Mouse (Mus musculus) MEL (cell line): ENCODE results near the gene Adh4. TPM values are rescaled to one million over a fixed set of nuclear protein-coding genes. Genes with fewer than 3 reads are reported as not detected.

ENCODE experiments used
- DNase-seq: peaks from one replicate; pipeline ENCODE4 v3.0.0; 2011; ENCODE audit warnings: low read depth, low spot score
- H3K27ac ChIP-seq: 2 replicates; pipeline ENCODE4 v1.5.1; 2012; ENCODE audit warnings: low read depth, mild to moderate bottlenecking, control low read depth, low read length, moderate library complexity; ENCODE audit not compliant: control insufficient read depth
- H3K27me3 ChIP-seq, 2 experiments: fragments of 150-350 bp in 1 of 2; sonication (generic) in 1 of 2; 2 replicates each; pipeline ENCODE4 v1.6.1; 2012; ENCODE audit warnings: low read length in 2 of 2, mild to moderate bottlenecking in 2 of 2, improper control_type of control experiment in 1 of 2, moderate library complexity in 1 of 2; ENCODE audit not compliant: insufficient read depth in 2 of 2, control insufficient read depth in 1 of 2
- H3K36me3 ChIP-seq, 2 experiments: 2 replicates each; pipeline ENCODE4 v1.6.1; 2012 to 2014; ENCODE audit warnings: low read length in 2 of 2, improper control_type of control experiment in 1 of 2, inconsistent platforms in 1 of 2, mild to moderate bottlenecking in 1 of 2; ENCODE audit not compliant: insufficient read depth in 2 of 2, control insufficient read depth in 1 of 2
- H3K4me1 ChIP-seq, 2 experiments: fragments of 150-350 bp in 1 of 2; sonication (generic) in 1 of 2; 2 replicates each; pipeline ENCODE4 v1.6.1; 2012; ENCODE audit warnings: low read length in 2 of 2, improper control_type of control experiment in 1 of 2, mild to moderate bottlenecking in 1 of 2; ENCODE audit not compliant: insufficient read depth in 2 of 2, control insufficient read depth in 1 of 2
- H3K4me3 ChIP-seq, 2 experiments: fragments of 150-350 bp in 1 of 2; sonication (generic) in 1 of 2; 2 replicates each; pipeline ENCODE4 v1.5.1; 2012; ENCODE audit warnings: low read depth in 2 of 2, low read length in 2 of 2, mild to moderate bottlenecking in 2 of 2, moderate library complexity in 2 of 2, control low read depth in 1 of 2, improper control_type of control experiment in 1 of 2; ENCODE audit not compliant: control insufficient read depth in 1 of 2, insufficient read depth in 1 of 2
- H3K79me2 ChIP-seq: 2 replicates; pipeline ENCODE4 v1.6.1; 2012; ENCODE audit warnings: mild to moderate bottlenecking, low read length, moderate library complexity; ENCODE audit not compliant: control insufficient read depth, poor library complexity, insufficient read depth
- H3K9ac ChIP-seq: 2 replicates; pipeline ENCODE4 v1.6.1; 2012; ENCODE audit warnings: low read depth, mild to moderate bottlenecking, control low read depth, low read length, moderate library complexity; ENCODE audit not compliant: control insufficient read depth, poor library complexity, severe bottlenecking
- H3K9me3 ChIP-seq: fragments of 150-350 bp; sonication (generic); replicated peaks from 2 replicates; pipeline ENCODE4 v1.6.1; 2012; ENCODE audit warnings: mild to moderate bottlenecking, low read length, improper control_type of control experiment, moderate library complexity; ENCODE audit not compliant: insufficient read depth
- BHLHE40 ChIP-seq: IDR thresholded peaks from 2 replicates; pipeline ENCODE4 v1.6.1; 2012; ENCODE audit warnings: low read depth, mild to moderate bottlenecking, inconsistent platforms, low read length, improper control_type of control experiment, borderline replicate concordance
- CHD1 ChIP-seq: IDR thresholded peaks from 2 replicates; pipeline ENCODE4 v1.6.1; 2012; ENCODE audit warnings: low read depth, mild to moderate bottlenecking, inconsistent platforms, low read length, improper control_type of control experiment
- CHD2 ChIP-seq: IDR thresholded peaks from 2 replicates; pipeline ENCODE4 v1.6.1; 2011; ENCODE audit warnings: low read length, improper control_type of control experiment
- E2F4 ChIP-seq: IDR thresholded peaks from 2 replicates; pipeline ENCODE4 v1.6.1; 2011; ENCODE audit warnings: low read depth, low read length, improper control_type of control experiment, borderline replicate concordance
- ELF1 ChIP-seq: IDR thresholded peaks from 2 replicates; pipeline ENCODE4 v1.6.1; 2014; ENCODE audit warnings: low read depth, mild to moderate bottlenecking, inconsistent platforms, low read length, improper control_type of control experiment, moderate library complexity
- EP300 ChIP-seq, 2 experiments: IDR thresholded peaks; 2 replicates each; pipeline ENCODE4 v1.6.1; 2011; ENCODE audit warnings: improper control_type of control experiment in 2 of 2, low read length in 2 of 2, low read depth in 1 of 2, mild to moderate bottlenecking in 1 of 2
- GABPA ChIP-seq: IDR thresholded peaks from 2 replicates; pipeline ENCODE4 v1.6.1; 2012; ENCODE audit warnings: low read depth, mild to moderate bottlenecking, inconsistent platforms, low read length, improper control_type of control experiment, moderate library complexity
- GATA1 ChIP-seq: IDR thresholded peaks from 2 replicates; pipeline ENCODE4 v1.6.1; 2011; ENCODE audit warnings: low read depth, low read length, improper control_type of control experiment
- MYB ChIP-seq: IDR thresholded peaks from 2 replicates; pipeline ENCODE4 v1.6.1; 2011; ENCODE audit warnings: mild to moderate bottlenecking, low read depth, low read length, improper control_type of control experiment
- MYC ChIP-seq: IDR thresholded peaks from 2 replicates; pipeline ENCODE4 v1.6.1; 2011; ENCODE audit warnings: low read depth, mild to moderate bottlenecking, low read length, improper control_type of control experiment, moderate library complexity
- POLR2A ChIP-seq, 2 experiments: IDR thresholded peaks; 2 replicates each; pipeline ENCODE4 v1.6.1; 2011 to 2012; ENCODE audit warnings: low read length in 2 of 2, mild to moderate bottlenecking in 2 of 2, control low read depth in 1 of 2, improper control_type of control experiment in 1 of 2, low read depth in 1 of 2, moderate library complexity in 1 of 2; ENCODE audit not compliant: control insufficient read depth in 1 of 2, insufficient read depth in 1 of 2, poor library complexity in 1 of 2
- RCOR1 ChIP-seq: IDR thresholded peaks from 2 replicates; pipeline ENCODE4 v1.6.1; 2012; ENCODE audit warnings: low read depth, mild to moderate bottlenecking, inconsistent platforms, low read length, improper control_type of control experiment
- SIN3A ChIP-seq: IDR thresholded peaks from 2 replicates; pipeline ENCODE4 v1.6.1; 2012; ENCODE audit warnings: low read length, improper control_type of control experiment, inconsistent platforms
- SMC3 ChIP-seq: IDR thresholded peaks from 2 replicates; pipeline ENCODE4 v1.6.1; 2011; ENCODE audit warnings: low read depth, low read length, improper control_type of control experiment
- TCF12 ChIP-seq: IDR thresholded peaks from 2 replicates; pipeline ENCODE4 v1.6.1; 2014; ENCODE audit warnings: low read depth, mild to moderate bottlenecking, inconsistent platforms, low read length, improper control_type of control experiment, moderate library complexity
- UBTF ChIP-seq: IDR thresholded peaks from 2 replicates; pipeline ENCODE4 v1.6.1; 2012; ENCODE audit warnings: low read depth, mild to moderate bottlenecking, inconsistent platforms, low read length, improper control_type of control experiment, moderate library complexity, borderline replicate concordance; ENCODE audit not compliant: insufficient read depth
- polyA plus RNA-seq, 2 experiments: library from polyadenylated mRNA; stranded (reverse) in 1 of 2; unstranded in 1 of 2; fragments of >175 nt in 1 of 2; fragments of >200 nt in 1 of 2; gene quantifications; 2 replicates each; pipeline versions ENCODE4 v1.2.1 to v1.2.4; 2012; ENCODE audit warnings: low replicate concordance in 2 of 2, low read depth in 1 of 2; ENCODE audit not compliant: insufficient read length in 2 of 2, insufficient read depth in 1 of 2, missing spikeins in 1 of 2
- total RNA-seq: library from RNA; depleted of rRNA; stranded (reverse); fragments of 300-350 nt; gene quantifications from 2 replicates; pipeline ENCODE4 v1.2.3, GENCODE M21; 2012

Gene Adh4
- total and polyA plus RNA-seq, 3 experiments, result not detected

- TF ChIP-seq POLR2A (IDR thresholded peaks at IDR 0.05; ENCODE audit: control insufficient read depth in 1 of 2, insufficient read depth in 1 of 2, low read depth in 1 of 2, low read length in 2 of 2, poor library complexity in 1 of 2) (peak; percentile 35 to 99; a peak in 2 of 4 replicates), MYB (no peak), BHLHE40 (peak; percentile 86), ELF1 (peak; percentile 79; the same call in 1 of the 2 replicates)
Measured at GRCm38 (mm10) chr3:138442612-138443464, 27.6 kb downstream of the Adh4 start, which contains the start of gene Adh5 (continued).

- H3K27ac ChIP-seq, result no peak overlapping the region
- DNase-seq, result no peak
- peak overlapping the region; percentile 76 to 85 for H3K4me3 ChIP-seq
- H3K27me3 ChIP-seq, result no peaks in the 10 kb centered on the region
- H3K9ac ChIP-seq, result peak overlapping the region; percentile 78
- no peaks in the 10 kb centered on the region for H3K9me3 ChIP-seq
- peaks cover 11% of the 10 kb centered on the region for H3K79me2 ChIP-seq
- peaks cover 4 to 10% of the 10 kb centered on the region in 2 experiments; a peak in 3 of 4 replicates for H3K4me1 ChIP-seq
- H3K36me3 ChIP-seq, result peaks cover 0 to 6% of the 10 kb centered on the region in 2 experiments; a peak in 3 of 4 replicates
- TF ChIP-seq MYC, result 0 out of 2 replicates have a peak, but pooled peaks have one; percentile 27
- TF ChIP-seq CHD1, result peak; percentile 52; the same call in 1 of the 2 replicates
- 0 out of 2 replicates have a peak, but pooled peaks have one; percentile 4 for TF ChIP-seq GATA1
- TF ChIP-seq SMC3, result no peak
Measured at GRCm38 (mm10) chr3:138443465-138443771, 28.2 kb downstream of the Adh4 start.

GRCm38 (mm10) chr3:138448077-138448860, 33.0 kb downstream of the Adh4 start:
- H3K79me2 ChIP-seq, result peaks cover 5% of the 10 kb centered on the region
- H3K36me3 ChIP-seq, result peaks cover 2 to 5% of the 10 kb centered on the region in 2 experiments
- H3K4me3 ChIP-seq, result no peak overlapping the region
- H3K4me1 ChIP-seq, result peaks cover 4 to 6% of the 10 kb centered on the region in 2 experiments; a peak in 3 of 4 replicates
- DNase-seq, result no peak
- no peak overlapping the region for H3K27ac ChIP-seq
- H3K9me3 ChIP-seq, result no peaks in the 10 kb centered on the region
- no peak overlapping the region for H3K9ac ChIP-seq
- no peaks in the 10 kb centered on the region for H3K27me3 ChIP-seq
- TF ChIP-seq EP300 (IDR thresholded peaks at IDR 0.05; ENCODE audit: low read depth in 1 of 2, low read length in 2 of 2) (no peak), TCF12 (no peak), SMC3 (no peak), GABPA (no peak), MYC (no peak), UBTF (no peak), RCOR1 (no peak), SIN3A (no peak), CHD2 (no peak), E2F4 (no peak)
